Mouse (Mus musculus) left cerebral cortex, postnatal 10 days (tissue): ENCODE data around the gene Art3. TPM values are rescaled to one million over a fixed set of nuclear protein-coding genes. Genes with fewer than 3 reads are reported as not detected.

Experiments used
- DNase-seq, 2 experiments: peaks; one replicate each; pipeline ENCODE4 v3.0.0; 2021 to 2022; ENCODE audit warnings: low spot score in 2 of 2, mixed read lengths in 1 of 2; ENCODE audit errors: extremely low spot score in 1 of 2
- intact Hi-C: fragments of 180-260 bp; cut with DNase I; formaldehyde crosslinking; loops from one replicate; pipeline ENCODE4 v1.15.1; 2025
- total RNA-seq, 2 experiments: library from RNA; stranded (reverse); gene quantifications; 2 replicates each; pipeline ENCODE4 v1.2.3; 2021

Gene Art3
- total RNA-seq, 2 experiments from 2014 or later = 7.6 to 9.5 TPM

- no peak for DNase-seq
- intact Hi-C loops = no loop called here
Observed at GRCm38 (mm10) chr5:92402816-92403215, 71.2 kb downstream of the Art3 start.

- intact Hi-C loops = no loop called here
- DNase-seq = no peak
Observed at GRCm38 (mm10) chr5:92403562-92404399, 72.2 kb downstream of the Art3 start.

GRCm38 (mm10) chr5:92404400-92404678 is 72.7 kb downstream of the Art3 start:
- DNase-seq = no peak
- intact Hi-C loops = no loop called here

DNA sequence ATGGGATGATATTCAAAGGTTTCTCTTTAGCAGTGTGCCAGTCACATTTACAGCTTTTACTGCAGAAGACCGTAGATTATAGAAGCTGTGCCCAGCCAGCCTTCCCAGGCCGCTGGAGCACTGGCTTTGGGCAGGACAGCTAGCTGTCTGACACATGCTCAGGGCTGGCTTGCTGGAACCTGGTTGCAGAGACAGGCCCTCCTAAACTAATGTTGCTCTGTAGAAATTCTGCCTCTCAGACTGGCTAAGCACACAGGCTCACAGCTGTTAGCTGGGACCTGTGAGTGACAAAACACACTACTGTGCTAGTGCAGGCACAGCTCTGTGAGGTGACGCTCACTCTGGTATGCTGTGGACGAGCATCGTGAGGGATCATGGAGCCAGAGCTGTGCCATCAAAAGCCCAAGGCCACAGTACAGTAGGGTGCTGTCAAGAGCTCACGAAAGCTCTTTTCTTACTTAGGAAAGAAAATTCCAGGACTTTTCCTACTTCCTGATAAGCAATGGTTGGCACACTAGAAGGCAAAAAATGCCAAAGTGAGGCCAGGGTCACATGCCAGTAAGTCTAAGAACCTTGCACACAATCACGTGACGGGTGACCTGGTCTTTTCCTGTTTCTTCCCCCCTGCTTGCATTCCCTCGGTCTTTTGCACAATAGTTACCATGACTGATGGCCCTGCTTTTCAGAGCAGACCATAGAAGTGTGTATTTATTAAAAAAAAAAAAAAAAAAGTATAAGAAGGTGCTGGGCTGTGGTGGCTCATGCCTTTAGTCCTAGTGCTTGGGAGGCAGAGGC is 77.9 kb downstream of the Art3 start:
- intact Hi-C loops = no loop called here
- no peak for DNase-seq

DNA sequence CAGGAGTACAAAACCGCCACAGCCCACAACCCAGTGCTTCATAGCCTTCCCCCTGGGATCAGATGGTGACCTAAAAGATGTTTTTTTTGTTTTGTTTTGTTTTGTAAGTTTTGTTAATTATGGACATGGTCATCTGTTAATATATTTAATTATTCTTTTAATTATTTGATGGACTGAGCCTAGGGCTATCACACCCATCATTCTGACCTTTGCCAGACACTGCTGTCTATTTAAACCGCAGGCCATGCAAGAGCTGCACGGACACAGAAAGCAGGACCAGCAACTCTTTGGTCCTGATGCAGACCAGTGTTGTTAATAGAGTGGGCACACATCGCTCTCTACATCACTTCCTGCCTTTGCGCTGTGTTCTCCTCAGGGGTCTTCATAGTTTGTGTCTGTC is 78.9 kb downstream of the Art3 start:
- no peak for DNase-seq
- intact Hi-C loops = no loop called here

- no peak for DNase-seq
Observed at GRCm38 (mm10) chr5:92411461-92412140, 80.0 kb downstream of the Art3 start.

GRCm38 (mm10) chr5:92413271-92413981 is 81.8 kb downstream of the Art3 start:
- no peak for DNase-seq
- intact Hi-C loops = no loop called here

More at GRCm38 (mm10) chr5:92411461-92412140, 80.0 kb downstream of the Art3 start:
- intact Hi-C loops = no loop called here

DNA sequence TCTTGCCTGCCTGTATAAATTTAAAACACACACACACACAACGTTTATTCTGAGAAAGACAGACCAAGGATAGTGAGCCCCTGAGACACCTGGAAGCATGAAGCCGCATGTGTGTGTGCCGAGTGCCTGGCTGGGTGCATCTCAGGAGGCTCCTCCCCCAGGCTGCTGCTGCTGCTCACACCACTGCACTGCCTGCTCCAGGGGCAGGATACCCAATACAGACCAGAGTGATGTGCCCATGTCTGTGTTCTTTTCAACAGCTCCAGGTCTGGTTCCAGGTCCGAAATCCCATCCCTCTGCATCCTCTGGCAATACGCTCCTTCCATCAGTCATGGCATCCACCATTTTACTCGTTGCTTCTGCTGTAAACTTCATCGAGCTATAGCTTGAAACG is 82.4 kb downstream of the Art3 start:
- DNase-seq = no peak
- intact Hi-C loops = no loop called here

DNA sequence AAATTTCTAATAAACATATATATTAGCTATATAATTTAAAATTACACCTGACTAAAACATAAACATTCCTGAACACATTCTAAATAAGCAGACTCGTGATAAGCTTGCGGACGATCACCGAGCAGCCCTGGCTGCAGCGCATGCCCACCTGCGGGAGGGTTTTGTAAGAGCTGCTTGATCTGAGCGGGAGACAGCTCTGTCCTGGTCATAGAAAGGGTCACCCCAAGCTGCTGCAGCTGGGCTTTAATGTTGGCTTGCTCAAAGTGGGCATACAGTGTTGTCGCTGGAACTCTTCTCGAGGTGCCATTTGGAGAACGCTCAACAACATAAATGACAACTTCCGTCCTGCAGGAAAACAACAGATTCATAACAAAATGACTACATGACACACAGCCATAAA is 92.5 kb downstream of the Art3 start:
- intact Hi-C loops = no loop called here
- no peak for DNase-seq

DNA sequence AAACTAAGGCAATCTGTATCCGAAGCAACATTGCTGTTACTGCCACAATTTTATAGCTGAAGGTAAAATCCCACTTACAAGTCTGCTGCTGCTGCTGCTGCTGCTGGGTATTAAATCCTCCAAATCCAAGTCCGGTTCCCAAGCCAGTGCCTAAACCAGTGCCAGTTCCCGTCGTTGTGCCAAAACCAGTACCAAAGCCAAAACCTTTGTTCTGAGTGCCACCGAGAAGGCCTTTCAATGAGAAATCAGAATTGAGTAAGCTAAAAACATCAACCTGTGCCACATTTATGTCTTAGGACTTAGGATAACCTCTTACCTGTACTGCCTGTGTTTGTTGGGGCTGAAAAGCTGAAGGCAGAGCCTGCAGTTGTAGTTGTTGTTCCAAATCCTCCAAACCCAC is 99.1 kb downstream of the Art3 start:
- peak in 1 of 2 experiments; percentile 39 for DNase-seq

GRCm38 (mm10) chr5:92431611-92432010 is 100.0 kb downstream of the Art3 start:
- DNase-seq = no peak
- intact Hi-C loops = no loop called here

More for the DNA sequence above, 99.1 kb downstream of the Art3 start:
- intact Hi-C loops = no loop called here

DNA sequence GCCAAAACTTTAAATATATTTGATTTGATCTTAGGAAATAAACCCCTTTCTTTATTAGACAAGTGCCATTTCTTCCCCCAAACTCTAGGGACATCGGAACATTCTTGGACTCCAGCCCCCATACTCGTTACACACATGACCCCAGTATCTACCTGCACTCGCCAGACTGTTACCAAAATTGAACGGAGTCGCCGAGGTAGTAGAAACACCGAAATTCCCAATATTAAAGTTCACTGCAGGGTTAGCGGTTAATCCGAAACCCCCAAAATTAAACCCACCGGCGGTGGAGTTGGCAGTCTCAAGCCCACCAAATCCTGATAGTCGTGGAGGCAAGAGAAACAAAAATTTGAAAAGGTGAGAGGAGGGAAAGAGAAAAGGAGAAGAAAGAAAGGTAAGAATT is 102.4 kb downstream of the Art3 start:
- intact Hi-C loops = loop anchor here (2.0 kb wide), 1 partner anchor 71 kb away; no protein-coding TSS in a partner anchor
- DNase-seq = no peak

DNA sequence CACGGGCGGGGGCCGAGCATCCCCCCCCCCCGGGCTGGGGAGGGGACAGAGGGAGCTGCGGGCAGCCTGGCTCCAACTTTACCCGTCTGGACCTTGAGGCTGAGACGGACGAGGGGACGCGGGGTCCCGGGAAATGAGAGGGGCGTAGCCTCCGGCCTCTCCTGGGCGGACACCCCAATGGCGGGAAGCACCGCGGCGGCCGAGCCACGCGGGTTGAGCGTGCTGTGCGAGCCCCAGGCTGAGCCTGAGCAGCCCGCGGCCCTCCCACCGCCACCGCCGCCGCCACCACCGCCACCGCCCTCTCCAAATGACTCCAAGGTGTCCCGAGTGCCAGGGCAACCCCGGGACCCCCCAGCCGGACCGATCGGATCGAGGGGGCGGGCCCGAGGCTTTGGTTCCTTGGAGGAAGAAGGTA is 103.0 kb downstream of the Art3 start:
- no peak for DNase-seq
- intact Hi-C loops = loop anchor here (2.0 kb wide), 1 partner anchor 70 kb away; no protein-coding TSS in a partner anchor

DNA sequence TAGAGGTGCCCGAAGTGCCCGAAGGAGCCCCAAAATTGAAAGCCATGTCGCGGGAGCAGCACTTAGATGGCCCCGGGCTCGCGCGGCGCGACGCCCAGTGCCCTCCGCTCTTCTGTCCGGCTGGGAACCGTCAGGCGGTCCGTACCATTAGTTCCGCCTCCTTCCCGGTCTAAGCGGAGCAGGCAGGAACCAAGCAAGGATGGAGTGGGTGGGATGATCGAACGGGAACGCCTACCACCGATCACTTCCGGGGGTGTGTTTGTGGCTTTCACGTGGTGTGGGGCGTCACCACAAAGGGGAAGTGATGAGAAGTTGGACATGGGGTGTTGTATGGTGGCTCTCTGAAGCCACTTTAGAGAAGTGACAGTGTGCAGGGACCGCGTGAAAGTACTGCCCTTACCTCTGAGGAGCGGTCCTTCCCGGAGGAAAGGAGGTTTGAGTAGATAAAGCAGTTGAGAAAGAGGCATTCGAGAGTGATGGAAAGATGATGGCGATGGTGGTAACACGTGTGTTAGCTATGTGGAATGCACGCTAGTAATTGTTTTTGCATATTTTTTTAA is 103.5 kb downstream of the Art3 start, which contains the start of gene Nup54:
Nup54 (minus strand) TSS at position 195 of the 560 bp plus-strand sequence.
- intact Hi-C loops = loop anchor here (2.0 kb wide), 1 partner anchor 70 kb away; no protein-coding TSS in a partner anchor

DNA sequence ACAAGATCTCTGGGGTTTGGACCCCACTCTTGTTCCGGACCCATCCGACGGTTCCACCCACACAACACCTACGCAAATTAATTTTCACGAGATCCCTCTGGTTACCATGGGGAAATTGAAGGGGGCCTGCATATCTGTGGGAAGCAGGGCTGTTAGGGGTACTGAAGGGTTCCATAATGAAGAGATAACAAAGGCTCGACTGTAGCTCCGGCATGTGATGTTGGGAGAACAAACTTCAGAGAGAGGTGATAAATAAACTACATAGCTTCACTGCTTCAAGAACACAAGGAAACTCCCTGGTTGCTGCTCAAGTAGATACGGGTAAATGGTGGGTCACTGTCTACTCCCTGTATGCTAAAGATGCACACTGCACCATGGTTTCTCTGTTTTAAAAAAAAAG is 106.9 kb downstream of the Art3 start:
- DNase-seq = no peak
- intact Hi-C loops = no loop called here

More for the DNA sequence above, 103.5 kb downstream of the Art3 start, which contains the start of gene Nup54:
- peak; percentile 95 to 96 for DNase-seq

GRCm38 (mm10) chr5:92441494-92441893 is 109.9 kb downstream of the Art3 start:
- intact Hi-C loops = no loop called here
- DNase-seq = peak in 1 of 2 experiments; percentile 49

GRCm38 (mm10) chr5:92442914-92443313 is 111.3 kb downstream of the Art3 start:
- intact Hi-C loops = no loop called here
- DNase-seq = no peak

GRCm38 (mm10) chr5:92445016-92445415 is 113.4 kb downstream of the Art3 start:
- intact Hi-C loops = no loop called here
- no peak for DNase-seq
